Mouse (Mus musculus) embryo, embryonic 10 days (tissue): ENCODE data around the gene Dcdc2c.

ENCODE experiments used
- DNase-seq: peaks from one replicate; pipeline ENCODE4 v3.0.0-alpha.2; 2015; ENCODE audit warnings: low spot score

Dcdc2c gene

DNA sequence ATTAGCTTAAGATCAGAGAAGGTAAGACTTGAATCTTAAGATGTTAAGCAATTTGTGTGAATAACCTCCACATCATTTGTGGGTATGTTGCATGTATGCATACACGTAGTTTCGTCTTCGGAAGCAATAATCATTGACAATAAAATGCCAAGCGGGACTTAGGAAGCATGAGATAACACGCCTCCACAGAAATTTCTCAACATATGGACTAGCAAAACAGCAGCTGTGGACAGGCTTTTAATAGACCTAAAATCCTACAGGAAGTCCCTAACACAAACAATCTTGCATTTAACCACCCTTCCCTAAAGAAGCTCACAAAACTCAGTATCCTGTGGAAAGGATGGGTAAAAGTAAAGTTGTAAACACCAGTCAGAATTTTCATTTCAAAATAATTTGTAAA is 93.4 kb downstream of the Dcdc2c start:
- no peak for DNase-seq

GRCm38 (mm10) chr12:28436536-28436935 is 115.7 kb downstream of the Dcdc2c start:
- no peak for DNase-seq

- DNase-seq = no peak
Measured at GRCm38 (mm10) chr12:28432729-28433067, 119.5 kb downstream of the Dcdc2c start.

DNA sequence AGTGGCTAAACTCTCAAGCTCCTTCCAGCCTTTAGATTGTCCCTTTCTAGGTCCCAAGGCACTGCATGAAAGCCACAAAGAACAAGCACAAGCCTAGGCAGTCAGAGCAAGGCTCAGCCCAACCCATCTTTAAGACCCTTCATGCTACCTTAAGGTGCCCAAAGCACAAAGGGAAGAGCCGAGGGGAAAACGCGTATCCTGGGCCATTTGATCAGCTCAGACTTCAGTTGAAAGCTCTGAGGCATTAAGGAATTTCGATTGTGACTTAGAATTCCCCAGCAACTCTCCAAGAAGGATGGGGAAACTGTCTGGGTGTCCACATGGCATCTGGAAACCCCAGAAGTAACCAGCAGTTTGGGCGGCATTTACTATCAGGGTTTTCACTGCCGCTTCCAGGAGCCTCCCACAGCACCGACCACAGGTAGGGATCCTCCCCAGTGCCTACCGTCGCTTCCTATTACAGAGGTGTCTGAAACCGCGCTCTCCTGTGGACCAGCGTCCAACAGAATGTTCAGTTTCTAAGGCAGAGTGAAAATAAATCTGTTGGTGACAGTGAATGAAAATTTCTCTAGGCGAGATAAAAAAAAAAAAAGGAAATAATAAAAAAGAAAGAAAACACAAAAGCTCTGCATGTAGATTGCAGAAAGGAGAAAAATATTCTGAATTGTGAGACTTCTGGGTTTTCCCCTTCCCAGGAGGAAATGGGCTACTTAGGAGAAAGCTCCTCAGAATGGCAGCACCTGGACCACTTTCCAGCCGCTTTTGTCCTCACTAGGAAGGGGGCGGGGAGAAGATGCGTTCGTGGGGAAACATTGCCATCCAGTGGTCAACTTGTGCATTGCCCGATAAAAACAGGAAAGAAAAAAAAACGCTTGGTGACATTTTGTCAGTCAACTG is 120.1 kb downstream of the Dcdc2c start:
- peak; percentile 82 for DNase-seq

- no peak for DNase-seq
Measured at GRCm38 (mm10) chr12:28429856-28430255, 122.3 kb downstream of the Dcdc2c start.

DNA sequence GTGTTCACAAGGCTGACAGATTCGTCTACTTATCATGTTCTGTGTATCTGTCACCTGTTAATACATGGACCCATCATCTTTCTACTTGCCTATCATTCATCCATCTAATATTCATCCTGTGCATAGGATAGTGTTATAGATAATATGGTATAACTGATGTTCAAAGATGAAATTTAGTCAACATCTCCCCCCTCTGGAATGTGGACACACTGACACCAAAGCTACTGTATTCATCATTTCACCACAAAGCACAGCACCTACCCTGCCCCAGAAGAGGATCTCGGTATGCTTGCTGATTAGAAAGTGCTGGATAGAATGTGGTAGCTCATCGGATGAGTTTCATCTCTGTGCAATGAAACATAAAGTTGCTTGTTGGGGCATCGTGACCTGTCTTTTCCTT is 135.2 kb downstream of the Dcdc2c start:
- DNase-seq = no peak

- peak; percentile 70 for DNase-seq
Measured at GRCm38 (mm10) chr12:28407656-28408405, 144.4 kb downstream of the Dcdc2c start.

GRCm38 (mm10) chr12:28402256-28402655 is 149.9 kb downstream of the Dcdc2c start:
- no peak for DNase-seq

- DNase-seq = no peak
Measured at GRCm38 (mm10) chr12:28401372-28401771, 150.8 kb downstream of the Dcdc2c start.

- no peak for DNase-seq
Measured at GRCm38 (mm10) chr12:28392129-28392528, 160.1 kb downstream of the Dcdc2c start.
